Mouse (Mus musculus) testis, adult 2 months (tissue): Measurements from ENCODE around the gene Btbd9.

Experiments used
- CTCF ChIP-seq: fragments of 200-500 bp; IDR thresholded peaks from 2 replicates; pipeline ENCODE4 v1.5.1; 2012; ENCODE audit warnings: low read depth, mild to moderate bottlenecking, inconsistent platforms, low read length, moderate library complexity; ENCODE audit not compliant: control insufficient read depth, insufficient read depth, insufficient replicate concordance
- POLR2A ChIP-seq: fragments of 200-500 bp; IDR thresholded peaks from 2 replicates; pipeline ENCODE4 v1.6.1; 2012; ENCODE audit warnings: low read depth, mild to moderate bottlenecking, inconsistent platforms, low read length, moderate library complexity; ENCODE audit not compliant: control insufficient read depth

- TF ChIP-seq CTCF, result no peak
- no peak for TF ChIP-seq POLR2A
Observed at GRCm38 (mm10) chr17:30188031-30188981, 388.0 kb downstream of the Btbd9 start.
